Mouse (Mus musculus) layer of hippocampus, postnatal 10 days (tissue): Measurements from ENCODE around the gene Mcl1. TPM values are rescaled to one million over a fixed set of nuclear protein-coding genes. Genes with fewer than 3 reads are reported as not detected.
"Not testable (repeated sequence)": the region's sequence is repeated elsewhere in the genome, so short reads cannot be mapped to it uniquely, and the experiment has no call there.

Experiments
- DNase-seq, 2 experiments: peaks; one replicate each; pipeline ENCODE4 v3.0.0; 2021; ENCODE audit warnings: low spot score in 2 of 2
- long read RNA-seq: library from polyadenylated mRNA; stranded (forward); transcript quantifications from one replicate; pipeline ENCODE4 v2.0.0, GENCODE M21; 2023
- total RNA-seq, 2 experiments: library from RNA; stranded (reverse); gene quantifications; 2 replicates each; pipeline ENCODE4 v1.2.3; 2021

Gene Mcl1
- total RNA-seq: 10 to 100 TPM; 68.0 TPM
- long read RNA-seq, transcript Mcl1-201 (3 exons, 3,418 nt): major isoform, 29 of 37 reads
- long read RNA-seq, partial matches to known transcripts: 1 of 37 reads
- long read RNA-seq, other reads (novel, unspliced or antisense): 7 of 37 reads

DNA sequence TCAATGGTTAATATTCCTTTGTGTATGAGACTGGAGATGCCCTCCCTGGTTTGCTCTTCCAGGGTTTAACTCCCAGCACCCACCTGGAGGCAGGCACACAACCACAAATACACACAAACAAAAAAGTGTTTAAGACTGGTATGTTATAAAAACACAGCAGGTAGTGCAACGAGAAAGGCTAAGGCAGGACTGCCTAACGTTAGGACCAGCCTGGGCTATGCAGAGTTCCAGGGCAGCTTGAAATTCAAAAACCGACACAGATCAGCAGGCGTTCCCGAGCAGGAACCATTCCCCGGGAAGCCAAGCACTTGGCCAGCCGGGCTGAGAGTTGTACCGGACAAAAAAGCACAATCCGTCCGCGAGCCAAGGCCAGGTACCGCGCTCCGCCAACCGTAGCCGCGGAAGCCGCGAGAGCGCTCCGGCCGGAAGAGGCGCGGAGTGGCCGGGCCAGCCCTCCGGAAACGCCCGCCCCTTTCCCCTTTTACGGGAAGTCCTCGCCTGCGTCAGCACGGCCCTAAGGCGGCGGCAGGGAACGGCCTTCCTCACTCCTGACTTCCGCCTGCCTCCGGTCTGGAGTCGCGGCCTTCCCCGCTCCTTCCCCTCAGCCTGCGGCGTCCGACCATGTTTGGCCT is at the start of gene Mcl1:
Gene Mcl1, plus strand, starts transcription at position 553 of the 632 bp plus-strand sequence.
- peak; percentile 93 to 94 for DNase-seq

DNA sequence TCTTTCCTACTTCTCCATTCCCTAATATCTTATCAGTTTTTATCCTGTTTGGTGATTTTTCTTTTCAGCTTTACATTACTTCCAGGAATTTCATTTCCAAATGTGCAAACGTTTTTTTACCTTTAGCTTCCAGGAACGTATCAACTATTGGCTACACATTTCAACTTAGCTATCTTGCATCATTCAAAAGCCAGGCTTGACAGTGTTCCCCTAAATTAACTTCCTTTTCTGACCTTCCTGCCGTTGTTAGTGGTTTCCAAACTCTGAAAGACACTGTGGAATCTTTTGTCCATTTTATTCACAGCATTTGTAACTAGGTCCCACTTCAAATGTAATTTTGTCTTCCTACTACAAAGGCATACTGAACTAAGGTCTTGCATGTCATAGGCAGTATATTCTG is 49.4 kb upstream of the Mcl1 start:
- DNase-seq: no peak

DNA sequence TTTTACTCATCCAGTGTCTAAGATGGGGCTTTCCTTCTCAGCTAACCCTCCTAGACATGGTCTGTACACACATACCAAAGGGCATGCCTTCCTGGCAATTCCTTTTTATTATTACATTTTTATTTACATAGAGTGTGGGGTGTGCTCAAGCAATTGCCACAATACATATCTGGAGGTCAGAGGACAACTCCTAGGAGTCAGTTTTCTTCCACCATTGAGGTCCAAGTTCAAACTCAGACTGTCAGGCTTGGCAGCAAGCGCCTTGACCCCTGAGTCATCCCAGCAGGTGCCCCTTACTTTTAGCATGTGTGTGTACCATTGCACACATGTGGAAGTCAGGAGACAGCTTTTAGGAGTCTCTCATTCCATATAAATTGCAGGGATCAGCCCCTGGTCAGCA is 44.6 kb upstream of the Mcl1 start:
- DNase-seq: no peak

DNA sequence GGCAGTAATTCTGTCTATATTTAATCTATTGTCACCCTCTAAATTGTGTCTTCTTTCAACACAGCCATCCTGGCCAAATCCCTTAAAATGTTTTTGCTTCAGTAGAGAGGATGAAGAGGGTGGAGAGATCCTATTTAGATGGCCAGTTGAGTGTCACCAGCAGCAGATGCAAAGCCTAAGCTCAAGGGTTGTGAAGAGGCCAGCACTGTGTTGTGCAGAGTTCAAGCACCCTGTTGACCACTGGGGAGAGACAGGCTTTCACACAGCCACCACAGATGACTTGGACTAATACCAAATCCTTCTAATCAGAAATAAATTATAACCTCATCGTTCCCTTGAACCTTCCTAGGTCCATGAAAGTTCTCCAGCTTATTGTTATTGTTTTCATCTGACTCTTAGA is 40.1 kb upstream of the Mcl1 start:
- DNase-seq: no peak

DNA sequence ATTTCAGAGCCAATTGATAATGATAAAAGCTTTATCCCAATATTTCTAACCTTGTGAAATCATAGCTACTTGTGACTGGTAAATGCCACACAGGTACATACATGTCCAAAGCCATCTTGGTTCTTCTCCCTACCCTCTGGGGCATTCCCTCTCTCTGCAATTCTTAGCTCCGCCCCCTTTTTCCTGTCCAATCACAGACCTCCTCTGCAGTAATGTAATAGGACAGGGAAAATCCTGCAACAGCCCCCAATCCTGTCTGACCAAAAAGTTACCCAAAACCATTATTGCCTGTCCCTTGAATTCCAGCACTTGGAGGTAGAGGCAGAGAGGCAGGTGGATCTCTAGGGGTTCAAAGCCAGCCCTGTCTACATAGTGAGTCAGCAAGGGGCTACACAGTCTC is 37.3 kb upstream of the Mcl1 start:
- no peak for DNase-seq

DNA sequence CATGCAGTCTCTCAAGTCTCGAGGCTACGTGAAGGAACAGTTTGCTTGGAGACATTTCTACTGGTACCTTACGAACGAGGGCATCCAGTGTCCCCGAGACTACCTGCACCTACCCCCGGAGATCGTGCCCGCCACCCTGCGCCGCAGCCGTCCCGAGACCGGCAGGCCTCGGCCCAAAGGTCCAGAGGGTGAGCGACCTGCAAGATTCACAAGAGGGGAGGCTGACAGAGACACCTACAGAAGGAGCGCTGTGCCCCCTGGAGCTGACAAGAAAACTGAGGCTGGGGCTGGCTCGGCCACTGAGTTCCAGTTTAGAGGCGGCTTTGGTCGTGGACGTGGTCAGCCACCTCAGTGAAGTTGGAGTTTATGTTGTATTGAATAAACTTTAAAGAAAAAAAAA is 36.2 kb upstream of the Mcl1 start:
- DNase-seq: not testable (repeated sequence)

DNA sequence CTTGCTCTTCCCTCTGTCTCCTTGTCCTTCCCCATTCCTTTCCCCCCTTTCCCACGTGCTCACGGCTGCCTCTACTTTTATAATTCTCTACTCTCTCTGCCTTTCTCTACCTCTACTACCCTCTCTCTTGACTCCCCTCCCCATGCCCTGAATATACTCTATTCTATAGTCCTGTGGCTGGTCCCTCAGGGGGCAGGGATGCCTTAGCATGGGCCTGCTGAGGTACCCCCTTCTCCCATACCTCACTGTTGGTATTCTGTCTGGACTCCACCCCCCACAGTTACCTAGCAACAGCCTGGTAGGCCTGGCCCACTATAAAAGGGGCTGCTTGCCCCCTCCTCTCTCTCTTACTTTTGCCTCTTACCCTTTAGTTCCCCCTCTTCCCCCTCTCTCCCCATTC is 35.0 kb upstream of the Mcl1 start:
- DNase-seq: no peak

DNA sequence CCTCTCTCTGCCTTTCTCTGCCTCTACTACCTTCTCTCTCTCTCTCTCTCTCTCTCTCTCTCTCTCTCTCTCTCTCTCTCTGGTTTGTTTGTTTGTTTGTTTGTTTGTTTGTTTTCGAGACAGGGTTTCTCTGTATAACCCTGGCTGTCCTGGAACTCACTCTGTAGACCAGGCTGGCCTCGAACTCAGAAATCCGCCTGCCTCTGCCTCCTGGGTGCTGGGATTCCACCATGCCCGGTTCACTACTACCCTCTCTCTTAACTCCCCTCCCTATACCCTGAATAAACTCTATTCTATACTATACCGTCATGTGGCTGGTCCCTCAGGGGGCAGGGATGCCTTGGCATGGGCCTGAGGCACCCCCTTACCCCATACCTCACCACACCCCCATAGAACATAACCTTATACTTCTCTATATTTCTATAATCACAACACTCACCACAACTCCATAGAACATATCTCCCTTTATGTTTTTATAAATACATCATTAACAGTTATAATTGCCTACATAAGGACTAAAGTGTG is 34.5 kb upstream of the Mcl1 start:
- DNase-seq: not testable (repeated sequence)

DNA sequence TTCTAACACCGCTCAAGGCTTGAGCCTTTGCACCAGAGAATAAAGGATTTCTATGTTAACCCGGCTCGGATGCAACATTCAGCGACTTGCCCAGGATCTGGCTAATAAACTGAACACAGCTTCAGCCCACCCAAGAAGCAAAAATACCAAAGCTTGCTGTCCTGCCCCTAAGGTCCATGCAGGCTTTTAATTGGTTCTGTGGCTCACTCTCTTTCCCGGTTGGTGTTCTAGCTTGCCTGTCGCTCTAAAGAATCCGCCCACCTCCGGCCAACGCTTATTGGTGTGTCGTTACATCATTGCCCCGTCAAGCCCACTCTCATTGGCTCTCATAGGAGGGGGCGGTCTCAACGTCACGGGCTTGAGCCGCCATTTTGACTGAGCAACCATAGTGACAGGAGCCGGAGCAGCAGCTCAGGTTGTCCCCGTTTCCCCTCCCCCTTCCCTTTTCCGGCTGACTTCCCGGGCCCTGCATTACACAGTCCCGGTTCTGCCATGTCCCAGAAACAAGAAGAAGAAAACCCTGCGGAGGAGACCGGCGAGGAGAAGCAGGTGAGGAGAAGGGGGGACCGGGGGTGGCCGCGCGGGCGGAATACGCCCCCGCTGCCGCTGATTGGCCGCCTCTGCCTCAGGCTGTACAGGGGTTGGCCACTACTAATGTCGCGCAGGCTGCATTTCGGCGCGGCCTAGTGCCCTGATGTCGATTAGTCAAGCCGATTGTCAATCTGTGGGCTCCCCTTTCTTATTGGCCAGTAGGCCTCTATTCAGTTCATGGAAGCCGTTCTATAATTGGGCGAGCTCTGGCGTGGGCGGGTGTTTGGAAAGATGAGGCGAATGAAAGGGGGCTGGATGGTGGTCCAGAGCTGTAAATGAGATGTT is 33.7 kb upstream of the Mcl1 start, which contains the start of gene Ensa:
Gene Ensa, plus strand, starts transcription at position 366 of the 876 bp plus-strand sequence.
- DNase-seq: peak; percentile 96 to 97

DNA sequence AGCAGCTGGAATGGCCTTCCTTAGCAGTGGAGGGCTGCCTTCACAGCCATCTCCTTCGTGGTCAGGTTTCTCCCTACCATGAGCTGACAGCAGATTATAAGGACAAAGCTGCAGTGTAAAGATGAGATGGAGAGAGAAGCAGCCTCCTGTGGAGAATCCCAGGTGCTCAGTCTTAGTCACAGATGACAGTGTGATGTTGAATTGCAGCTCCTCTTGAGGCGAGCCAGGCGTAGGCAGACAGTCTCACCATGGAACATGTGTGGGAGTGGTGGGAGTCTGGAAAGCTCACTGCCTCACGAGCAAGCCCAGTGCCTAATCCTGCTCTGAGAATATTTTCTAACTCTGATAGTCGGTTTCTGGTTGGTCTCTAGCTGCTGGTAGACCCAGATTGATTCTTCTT is 30.8 kb upstream of the Mcl1 start:
- peak in 1 of 2 experiments; percentile 39 for DNase-seq

DNA sequence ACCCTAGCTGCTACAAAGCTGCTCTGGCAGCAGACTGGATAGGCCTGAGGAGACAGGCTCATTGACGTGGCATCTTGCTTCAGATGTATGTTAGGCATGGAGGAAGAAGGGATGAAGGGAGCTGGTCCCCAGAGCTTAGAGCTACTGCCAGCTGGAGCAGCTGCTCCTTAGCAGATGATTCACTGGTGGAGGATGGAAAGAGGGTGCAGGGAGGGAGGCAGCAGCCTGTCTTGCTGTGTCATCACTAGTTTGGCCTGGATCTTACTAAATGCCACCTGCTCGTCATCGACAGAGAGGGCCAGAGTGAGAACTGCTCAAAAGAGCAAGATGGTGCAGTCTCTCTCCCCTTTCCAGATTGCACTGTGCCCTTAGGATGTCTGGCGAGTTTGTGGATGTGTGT is 28.8 kb upstream of the Mcl1 start:
- DNase-seq: peak; percentile 52 to 57

DNA sequence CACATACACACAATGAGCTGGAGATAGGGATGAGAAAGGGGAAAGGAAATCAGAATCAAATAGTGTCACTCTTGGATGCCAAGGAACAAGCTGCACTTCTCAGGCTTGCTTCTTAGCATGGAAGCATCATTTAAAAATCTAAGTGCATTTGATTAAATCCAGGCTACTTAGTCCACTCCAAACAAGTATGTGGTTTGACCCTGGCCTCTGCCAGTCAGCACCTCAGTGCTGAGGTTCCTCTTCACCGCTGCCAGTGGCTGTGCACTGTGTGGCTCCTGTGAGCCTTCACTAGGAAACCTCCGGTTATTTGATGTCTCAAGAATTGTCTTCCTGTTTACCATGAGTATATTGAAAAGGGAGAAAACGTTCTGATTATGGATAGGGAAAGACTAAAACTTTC is 27.7 kb upstream of the Mcl1 start:
- no peak for DNase-seq

DNA sequence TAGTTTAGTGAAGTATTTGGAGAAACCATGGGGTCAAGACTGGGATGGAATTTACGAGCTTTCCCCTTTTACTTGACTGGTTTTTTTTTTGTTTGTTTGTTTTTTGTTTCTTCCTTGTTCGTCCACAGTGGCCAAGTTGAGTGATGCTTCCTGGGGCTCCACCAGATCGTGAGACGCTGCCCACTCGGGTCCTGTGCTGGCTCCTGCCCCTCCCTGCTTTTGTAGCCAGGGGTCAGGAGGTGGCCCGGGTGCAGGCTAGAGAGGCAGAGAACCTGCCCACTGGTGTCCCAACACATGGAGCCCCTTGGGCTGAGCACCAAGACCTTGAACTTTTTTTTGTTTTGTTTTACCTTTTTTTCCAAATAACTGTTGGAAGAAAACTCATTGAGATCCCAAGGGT is 27.3 kb upstream of the Mcl1 start:
- DNase-seq: no peak

DNA sequence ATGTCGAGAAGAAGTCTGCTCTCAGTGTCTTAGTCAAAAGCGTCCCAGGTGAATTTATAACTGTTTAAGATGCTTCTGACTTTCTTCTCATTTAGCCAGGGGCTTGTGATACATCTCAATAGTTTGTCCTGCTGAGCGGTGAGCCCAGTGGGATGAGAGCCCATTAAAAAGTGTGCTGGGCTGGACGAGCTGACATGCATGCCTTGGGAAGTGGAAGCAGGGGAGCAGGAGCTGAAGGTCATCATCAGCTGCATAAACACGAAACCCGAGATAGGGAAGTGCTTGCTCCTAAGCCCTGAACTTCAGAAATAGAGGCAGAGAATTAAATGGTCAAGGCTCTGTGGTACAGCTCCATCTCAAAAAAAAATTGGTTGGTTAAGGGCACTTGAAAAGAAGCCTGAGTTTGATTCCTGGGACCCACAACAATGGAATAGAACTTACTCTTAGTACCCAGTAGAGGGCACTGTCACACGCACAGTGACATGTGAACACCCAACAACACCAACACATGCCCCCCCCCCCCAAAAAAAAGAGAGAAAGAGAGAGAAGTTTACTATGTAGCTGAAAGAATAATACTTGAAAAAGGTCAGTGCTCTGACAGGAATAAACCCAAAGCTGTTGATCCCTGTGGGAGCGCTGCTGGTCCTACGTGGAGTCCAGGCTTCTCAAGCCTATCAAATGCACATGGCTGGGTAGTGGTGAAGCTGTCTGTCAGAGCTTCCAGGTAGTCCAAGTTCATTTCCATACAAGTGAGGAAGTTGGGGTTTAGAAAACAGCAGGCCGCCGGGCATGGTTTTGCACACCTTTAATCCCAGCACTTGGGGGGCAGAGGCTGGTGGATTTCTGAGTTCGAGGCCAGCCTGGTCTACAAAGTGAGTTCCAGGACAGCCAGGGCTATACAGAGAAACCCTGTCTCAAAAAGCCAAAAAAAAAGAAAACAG is 25.7 kb upstream of the Mcl1 start:
- no peak for DNase-seq

DNA sequence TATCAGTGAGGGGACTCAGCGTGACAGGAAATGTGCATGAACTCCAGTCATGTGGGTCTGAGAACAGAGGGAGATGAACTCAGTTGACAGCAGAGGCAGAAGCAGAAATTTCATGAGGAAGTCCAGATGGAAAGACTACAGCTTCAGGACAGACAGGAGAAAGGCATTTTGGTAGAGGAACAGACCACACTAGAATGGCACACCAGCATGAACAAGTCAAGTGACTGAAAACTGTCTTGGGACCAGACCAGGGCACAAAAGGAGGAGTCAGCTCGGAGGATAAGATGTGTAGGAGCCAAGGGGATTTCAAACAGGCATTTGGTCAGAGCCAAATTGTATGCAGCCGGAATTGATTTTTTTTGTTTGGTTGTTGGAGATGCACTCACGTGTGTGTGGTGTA is 23.0 kb upstream of the Mcl1 start:
- no peak for DNase-seq

DNA sequence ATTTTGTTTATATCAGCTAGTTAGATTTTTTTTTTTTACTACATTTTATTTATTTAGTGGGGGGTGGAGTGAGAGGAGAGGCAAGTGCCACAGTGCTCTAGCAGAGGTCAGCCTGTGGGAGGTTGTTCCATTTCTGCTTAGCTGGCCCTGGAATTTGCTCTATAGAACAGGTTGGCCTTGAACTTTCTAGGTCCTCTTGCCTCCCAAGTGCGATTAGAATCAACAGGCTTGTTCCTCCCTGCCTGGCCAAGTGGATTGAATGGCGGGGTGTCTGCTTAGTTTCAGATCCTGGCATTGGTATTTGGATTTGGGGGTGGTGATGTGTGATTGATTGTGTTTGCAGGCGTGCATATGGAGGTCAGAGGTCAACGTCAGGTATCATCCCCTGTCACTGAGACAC is 22.5 kb upstream of the Mcl1 start:
- no peak for DNase-seq

DNA sequence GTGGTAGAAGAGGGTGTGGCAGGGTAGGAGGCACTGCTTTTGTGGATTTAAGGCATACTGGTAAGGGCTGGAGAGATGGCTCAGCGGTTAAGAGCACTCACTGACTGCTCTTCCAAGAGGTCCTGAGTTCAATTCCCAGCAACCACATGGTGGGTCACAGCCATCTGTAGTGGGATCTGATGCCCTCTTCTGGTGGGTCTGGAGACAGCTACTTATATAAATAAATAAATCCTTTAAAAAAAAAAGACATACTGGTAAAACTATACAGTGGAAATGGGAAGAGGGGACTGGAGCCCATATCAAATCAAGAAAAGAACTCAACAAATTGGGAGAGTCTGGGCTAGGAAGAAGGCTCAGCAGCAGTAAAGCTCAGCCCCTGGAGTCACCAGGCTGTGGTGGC is 18.9 kb upstream of the Mcl1 start:
- no peak for DNase-seq

DNA sequence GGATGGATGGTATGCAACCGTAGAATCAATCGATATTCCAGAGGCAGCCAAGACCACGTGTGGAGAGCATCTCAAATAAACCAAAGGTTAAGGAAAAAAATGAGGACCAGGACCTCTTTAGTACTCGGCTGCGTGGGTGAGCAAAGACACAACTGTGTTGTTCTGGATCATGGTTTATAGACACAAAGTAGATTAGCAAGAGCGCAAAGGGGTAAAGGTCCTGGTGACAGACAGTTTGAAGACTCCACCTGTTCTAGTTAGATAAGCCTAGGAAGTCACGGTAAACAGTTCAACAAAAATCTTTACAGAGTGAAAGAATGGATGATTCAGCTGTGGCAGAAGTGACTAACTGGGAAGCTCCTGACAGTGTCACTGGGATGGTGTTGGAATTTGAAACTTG is 15.5 kb upstream of the Mcl1 start:
- no peak for DNase-seq

DNA sequence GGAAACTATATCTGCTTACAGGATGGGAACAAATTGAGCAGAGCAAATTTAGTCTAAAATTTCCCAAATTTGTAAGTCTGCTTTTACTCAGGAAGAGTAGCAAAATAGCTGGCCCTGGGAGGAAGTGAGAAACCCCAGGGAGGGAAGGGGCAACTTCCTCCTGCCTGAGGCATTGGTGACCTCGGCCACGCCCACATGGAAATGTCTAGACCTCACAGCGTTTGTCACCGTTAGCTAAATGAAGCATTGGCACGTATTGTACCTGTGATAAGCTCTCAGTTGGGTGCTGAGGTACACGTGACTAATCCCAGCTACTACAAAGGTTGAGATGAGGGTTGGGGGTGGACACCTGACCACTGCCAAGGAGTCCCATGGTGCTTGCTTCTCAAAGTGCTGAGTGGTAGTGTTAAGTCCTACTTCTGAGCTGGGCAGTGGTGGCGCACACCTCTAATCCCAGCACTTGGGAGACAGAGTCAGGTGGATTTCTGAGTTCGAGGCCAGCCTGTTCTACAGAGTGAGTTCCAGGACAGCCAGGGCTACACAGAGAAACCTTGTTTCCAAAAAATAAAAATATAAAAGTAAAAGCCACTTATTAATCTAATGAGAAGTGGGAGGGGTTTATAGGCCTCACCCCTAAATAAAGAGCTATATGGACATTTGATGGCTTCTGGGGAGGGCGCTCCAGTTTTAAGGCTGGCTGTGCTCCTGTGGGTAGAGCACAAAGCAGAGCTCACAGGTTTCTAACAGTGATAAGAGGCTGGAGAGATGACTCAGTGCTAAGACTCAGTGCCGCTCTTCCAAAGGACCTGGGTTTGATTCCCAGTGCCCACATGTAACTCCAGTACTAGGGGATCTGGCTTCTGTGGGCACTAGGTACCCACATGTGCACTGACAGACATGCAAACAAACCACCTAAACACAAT is 13.0 kb upstream of the Mcl1 start:
- no peak for DNase-seq

DNA sequence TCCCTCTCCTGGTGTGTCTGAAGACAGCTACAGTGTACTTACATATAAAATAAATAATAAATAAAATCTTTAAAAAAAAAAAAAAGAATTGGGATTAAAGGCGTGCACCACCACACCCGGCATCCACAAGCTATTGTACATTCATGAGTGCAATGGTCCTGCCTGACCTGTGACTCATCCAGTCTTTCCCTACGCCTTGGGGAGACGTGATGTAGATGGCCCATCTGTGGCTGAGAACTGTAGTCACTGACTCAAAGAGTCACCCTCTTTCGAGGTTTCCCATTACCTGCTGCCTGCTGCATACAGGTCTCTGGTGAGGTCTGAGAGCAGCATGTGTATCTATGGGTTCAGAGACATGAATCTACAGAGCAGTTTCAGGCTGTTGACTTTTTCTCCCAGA is 10.6 kb upstream of the Mcl1 start:
- no peak for DNase-seq
